Mouse (Mus musculus) c-Kit-positive CD71-negative TER-119-negative erythroid progenitor cells, embryonic 14.5 days (primary cell): ENCODE measurements around the gene Stxbp2.
"Not testable (repeated sequence)": the region's sequence is repeated elsewhere in the genome, so short reads cannot be mapped to it uniquely, and the experiment has no call there.

ENCODE experiments used
- DNase-seq: peaks from one replicate; pipeline ENCODE4 v3.0.0-alpha.2; 2013; ENCODE audit warnings: low read depth

Gene Stxbp2

DNA sequence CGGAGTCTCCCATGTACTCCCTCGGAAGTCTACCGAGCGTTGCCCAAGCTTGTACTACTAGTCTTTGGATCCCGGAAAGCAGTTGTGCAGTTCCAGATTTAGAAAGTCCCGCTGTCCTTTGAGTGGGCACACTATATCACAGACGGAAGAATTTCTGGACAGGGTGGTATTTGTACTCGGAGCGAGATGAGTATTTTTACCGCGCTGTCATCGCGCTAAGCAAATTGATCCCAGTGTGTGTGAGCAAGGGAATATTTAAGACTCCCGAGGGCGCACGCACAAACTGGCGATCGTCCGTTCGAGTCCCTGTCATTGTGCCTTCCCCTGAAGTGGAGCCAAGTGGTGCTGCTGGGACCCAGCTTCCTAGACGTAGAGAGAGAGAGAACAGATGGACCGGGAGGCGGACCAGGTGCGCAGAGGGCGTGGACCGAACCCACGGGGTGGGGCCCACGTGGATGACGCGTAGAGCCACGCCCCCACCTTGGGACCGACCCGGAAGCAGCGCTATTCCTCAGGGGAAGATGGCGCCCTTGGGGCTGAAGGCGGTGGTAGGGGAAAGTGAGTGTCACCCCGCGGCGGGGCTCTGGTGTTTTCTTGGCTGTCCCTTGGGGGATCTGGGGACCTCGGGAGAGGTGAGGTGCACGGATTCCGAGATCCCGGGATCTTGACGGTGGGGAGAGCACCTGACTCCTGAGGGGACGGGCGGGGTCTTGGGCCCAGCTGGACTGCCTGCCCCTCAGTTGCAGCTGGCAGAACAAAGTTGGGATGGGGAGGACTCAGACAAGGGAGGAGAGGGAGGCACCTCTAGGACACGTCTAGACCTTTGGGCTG, at the start of gene Stxbp2:
Gene Stxbp2, plus strand, starts transcription at position 309 of the 831 bp plus-strand sequence.
- DNase-seq: peak; percentile 68

DNA sequence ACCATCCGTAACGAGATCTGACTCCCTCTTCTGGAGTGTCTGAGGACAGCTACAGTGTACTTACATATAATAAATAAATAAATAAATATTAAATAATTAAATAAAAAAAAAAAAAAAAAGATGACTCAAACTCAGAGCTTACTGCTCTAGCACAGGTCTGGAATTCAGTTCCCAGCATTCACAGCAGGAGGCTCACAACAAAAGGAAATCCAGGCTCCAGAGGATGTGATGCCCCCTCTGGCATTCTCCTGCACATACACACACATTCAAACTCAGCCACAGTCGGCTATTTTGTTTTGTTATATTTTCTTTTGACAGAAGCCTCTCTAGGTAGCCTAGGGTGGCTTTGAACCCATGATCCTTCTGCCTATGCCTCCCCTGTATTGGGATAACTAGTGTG, 48.8 kb upstream of the Stxbp2 start:
- not testable (repeated sequence) for DNase-seq

DNA sequence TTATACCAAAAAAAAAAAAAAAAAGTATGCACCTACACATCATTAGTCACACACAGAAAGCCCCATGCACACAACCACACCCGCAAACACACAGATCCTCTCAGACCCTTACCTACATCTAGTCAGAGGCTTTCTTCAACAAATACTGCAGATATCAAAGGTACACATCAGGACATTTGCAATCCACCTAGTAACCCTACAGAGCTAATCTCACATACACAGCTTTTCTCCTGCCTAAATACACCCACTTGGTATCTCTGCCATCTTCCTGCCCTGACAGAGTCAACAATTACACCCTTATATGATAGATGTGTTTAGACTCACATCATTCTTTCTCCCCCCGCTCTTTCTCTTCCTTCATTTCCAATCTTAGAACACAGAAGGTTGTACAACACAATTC, 44.3 kb upstream of the Stxbp2 start:
- DNase-seq: no peak

DNA sequence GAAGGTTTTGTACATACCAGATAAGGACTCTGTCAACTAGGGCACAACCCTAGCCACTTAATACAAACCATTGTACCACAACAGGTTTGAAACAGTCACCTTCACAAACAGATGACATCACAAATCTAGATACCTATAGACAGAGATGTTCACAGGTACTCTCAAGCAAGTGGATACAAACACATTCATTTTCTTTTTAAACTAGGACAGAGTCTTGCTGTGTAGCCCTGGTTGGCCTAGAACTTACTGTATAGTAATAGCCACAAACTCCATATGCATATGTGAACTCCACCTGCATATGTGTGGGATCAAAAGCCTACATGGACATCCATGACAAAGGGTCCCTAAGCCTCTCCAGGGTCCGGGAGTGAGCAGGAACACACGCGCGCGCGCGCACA, 43.8 kb upstream of the Stxbp2 start, which contains the start of gene Camsap3:
Gene Camsap3, plus strand, starts transcription at position 301 of the 398 bp plus-strand sequence.
- no peak for DNase-seq

DNA sequence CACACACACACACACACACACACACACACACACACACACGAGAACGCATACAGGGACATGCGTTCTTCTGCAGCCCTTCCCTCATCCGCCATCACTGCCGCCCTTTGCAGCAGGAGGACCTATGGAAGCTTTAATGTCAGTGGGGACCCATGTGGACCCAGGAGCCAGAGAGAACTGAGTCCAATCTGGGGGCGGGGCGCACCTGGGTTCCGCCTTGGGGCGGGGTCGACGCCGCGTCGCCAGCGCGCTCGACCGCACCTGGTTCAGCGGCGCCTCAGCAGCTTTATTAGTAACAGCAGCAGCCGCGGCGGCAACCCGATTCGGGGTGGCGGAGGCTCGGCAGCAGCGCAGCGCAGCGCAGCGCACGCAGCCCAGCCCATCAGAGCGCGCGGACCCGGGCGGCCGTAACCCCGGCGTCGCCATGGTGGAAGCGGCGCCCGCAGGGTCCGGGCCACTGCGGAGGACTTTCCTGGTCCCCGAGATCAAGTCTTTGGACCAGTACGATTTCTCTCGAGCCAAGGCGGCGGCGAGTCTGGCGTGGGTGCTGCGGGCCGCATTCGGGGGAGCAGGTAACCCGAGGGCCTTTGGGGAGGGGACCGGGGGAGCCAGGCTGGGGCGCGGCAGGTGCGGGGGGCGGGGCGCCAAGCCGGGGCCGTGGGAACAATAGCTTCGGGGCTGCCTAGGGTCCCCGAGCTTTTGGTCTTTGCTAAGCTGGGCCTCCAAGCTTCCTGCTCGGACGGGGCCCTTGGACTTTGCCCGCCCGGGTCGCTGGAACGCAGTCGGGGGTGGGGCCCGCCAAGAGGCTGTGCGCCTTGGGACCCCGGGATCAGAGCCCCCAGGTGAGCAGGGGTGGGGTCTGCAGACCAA, 43.1 kb upstream of the Stxbp2 start:
- DNase-seq: peak; percentile 23

DNA sequence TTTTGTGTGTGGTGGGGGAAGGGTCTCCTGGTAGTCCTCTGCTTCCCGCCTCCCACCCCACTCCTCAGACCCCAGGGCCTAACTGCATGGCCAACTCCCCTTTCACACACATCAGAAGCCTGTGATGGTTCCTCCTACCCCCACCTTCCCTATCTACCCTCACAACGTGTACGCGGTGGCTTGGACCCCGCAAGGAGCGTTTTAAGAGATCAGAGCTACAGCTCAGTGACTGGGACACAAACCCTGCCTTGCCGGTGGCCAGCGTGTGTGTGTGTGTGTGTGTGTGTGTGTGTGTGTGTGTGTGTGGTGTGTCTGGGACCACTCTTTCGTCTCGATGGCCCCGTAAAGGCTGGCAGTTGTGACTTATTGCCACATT, 42.5 kb upstream of the Stxbp2 start:
- DNase-seq: no peak

DNA sequence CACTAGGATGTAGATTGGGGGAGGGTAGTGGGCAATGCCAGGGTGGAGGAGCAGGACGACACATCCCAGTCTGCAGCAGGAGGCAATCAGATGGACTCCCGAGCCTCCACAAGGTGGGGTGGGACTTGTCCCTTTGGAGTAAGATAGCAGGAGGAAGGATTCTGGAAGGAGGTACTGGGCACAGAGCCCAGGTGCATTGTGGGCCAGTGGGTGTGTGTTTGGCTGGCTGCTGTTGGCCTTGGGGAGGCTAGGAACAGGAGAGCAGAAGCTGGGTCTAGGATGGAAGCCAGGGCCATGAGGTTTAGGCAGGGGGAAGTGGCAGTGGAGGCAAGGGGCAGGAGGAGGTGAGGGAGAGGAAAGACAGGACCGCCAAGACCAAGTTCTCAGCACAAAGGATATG, 37.3 kb upstream of the Stxbp2 start:
- DNase-seq: no peak

DNA sequence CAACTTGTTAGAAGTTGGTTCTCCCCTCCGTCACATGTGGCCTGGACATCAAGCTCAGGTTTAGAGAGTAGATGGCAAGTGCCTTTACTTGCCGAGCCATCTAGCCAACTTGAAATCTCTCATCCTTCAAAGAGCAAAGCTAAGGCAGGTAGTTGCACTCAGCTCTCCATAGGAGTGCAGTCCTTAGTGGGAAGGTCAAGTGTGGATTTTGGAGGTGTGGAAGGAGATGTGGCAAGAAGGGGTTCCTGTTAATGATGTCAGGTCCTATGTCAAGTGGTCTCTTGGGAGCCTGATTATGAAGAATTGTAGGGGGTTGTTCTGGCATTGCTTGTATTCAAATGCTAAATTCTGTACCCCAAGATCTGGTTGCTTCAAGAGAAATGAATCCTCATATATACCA, 36.3 kb upstream of the Stxbp2 start:
- no peak for DNase-seq

DNA sequence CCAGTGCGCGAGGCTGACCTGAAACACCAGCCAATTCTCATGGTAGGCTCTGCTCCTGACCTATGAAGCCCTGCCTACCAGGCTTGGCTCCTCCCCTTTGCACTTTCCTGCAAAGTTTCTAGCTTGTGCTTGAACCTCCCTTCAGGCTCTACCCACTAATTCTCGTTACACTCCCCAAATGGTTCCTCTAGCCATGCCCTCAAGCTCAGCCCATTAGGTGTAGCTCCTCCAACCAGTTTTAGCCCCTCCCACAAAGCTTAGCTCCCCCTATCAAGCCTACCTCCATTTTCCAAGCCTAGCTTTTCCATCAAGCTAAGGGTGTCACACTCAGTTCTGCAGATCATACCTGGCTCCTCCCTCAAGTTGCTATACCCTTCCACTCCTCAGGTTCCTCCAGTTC, 32.7 kb upstream of the Stxbp2 start:
- no peak for DNase-seq

DNA sequence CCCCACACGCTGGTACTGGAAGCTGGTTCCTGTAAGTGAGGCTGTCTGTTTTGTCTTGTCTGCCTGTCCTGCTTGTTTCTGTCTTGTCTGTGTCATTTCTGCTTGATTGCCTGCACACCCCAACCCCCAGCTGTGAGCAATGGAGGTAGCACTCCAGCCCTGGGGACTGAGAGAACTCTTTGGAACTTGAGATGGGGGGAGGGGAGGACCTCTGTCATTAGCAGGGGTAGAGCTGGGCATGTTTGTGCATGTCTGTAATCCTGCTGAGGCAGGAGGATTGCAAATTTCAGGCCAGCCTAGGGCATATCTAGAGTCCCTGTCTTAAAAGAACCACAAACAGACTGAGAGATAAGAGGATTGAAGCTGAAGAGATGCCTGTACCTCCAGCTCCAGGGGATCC, 31.5 kb upstream of the Stxbp2 start:
- DNase-seq: no peak

DNA sequence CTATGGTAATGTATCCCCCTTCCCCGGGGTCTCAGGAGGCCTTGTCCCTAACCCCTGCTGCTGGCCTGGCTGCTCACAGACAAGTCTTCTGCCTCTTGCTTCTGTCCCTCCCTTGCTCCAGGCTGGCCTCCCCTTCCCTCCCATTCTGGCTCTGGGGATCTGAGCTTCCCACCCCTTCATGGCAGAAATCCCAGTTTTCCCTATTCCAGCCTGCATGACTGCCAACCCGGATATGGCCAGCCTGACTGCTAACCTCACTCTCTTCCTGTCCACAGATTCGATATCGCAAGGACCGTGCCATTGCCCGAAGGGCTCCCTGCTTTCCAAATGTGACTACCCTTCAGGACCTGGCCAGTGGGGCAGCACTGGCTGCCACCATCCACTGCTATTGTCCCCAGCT, 30.4 kb upstream of the Stxbp2 start:
- no peak for DNase-seq

DNA sequence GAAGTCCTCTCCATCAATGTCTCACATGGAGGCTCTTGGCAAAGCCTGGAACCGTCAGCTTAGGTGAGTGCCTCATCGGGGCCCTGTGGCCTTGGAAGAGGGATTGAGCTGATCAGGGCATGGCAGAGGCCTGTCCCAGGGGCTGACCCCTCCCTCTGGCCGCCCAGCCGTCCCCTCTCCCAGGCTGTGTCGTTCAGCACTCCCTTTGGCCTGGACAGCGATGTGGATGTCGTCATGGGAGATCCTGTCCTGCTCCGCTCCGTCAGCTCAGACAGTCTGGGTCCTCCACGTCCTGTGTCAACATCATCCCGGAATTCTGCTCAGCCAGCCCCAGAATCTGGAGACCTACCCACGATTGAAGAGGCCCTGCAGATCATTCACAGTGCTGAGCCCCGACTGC, 27.3 kb upstream of the Stxbp2 start:
- no peak for DNase-seq

DNA sequence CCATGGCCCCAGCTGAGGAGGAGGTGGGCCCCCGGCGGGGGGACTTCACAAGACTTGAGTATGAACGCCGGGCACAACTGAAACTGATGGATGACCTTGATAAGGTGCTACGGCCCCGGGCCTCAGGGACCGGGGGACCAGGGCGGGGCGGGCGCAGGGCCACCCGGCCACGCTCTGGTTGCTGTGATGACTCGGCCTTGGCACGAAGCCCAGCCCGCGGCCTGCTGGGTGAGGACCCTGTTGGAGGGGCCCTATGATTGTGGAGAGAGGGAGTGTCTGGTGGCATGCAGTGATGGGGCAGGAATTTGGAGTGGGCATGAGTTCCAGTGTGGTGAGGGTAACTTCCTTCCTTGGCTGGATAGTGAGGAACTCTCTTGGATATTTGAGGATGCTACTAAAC, 24.2 kb upstream of the Stxbp2 start:
- DNase-seq: no peak

DNA sequence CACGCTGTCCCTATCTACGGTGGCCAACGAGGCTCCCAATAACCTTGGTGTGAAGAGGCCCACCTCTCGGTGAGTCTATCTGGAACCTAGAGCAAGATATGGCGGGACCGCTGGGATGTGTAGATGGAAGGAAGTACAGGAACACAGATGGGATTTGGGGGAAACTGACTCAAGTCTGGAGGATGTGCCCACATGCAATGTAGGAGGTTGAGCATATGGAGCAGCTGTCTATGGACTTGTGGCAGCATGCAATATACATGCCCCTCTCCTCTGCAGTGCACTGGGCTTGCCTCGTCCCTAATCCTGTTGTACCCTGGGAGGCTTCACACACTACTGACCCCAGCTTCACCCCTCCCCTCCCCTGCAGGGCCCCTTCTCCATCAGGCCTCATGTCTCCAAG, 22.9 kb upstream of the Stxbp2 start:
- no peak for DNase-seq

DNA sequence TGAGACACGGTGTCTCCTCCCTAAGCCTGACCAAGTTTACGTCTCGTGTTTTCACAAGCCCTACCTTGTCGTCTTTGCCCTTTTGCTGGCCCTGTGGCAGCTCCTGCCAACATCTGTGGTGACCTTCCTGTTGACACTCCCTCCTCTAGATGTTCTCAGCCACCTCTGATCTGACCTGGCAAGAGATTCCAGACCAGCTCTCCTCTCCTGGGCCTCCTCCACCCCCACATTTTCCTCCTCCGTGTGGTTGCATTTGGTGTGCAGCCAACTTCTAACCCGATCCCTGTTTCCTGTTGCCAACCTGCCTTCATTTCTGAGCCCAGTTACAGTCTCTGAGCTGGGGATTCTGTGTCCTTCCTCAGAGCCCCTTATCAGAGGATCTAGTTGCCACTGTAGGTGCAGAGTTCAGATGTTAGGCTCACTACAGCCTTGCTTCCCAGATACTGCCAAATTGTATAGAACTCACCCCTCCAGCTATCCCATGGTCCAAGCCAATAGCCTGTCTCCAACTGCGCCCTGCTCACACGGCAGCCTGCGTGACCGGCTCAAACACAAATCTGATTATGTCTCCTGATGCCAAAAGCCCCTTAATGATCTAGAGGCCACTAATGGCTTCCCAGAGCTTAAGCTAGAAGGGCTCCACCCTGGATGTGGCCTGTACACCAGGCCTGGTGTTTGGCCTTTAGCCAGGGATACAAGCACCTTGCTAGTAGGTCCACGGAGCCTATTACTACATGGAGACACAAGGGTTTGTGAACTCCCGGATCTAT, 21.5 kb upstream of the Stxbp2 start:
- no peak for DNase-seq

DNA sequence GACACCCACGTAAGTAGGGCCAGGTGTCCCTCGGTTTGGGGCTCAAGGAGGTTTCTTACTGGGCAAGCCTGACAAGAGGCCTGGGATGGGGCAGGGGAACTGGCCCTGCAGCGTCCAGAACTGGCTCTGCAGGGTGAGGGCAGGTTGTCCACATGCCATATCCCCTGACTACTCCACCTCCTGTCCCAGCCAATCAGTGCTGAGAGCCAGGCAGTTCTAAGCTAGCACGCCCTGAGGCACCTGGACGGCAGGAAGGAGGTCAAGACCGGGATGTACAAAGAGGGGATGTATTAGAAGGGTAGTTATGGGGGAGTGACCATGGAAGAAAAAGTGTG, 21.0 kb upstream of the Stxbp2 start:
- DNase-seq: no peak

DNA sequence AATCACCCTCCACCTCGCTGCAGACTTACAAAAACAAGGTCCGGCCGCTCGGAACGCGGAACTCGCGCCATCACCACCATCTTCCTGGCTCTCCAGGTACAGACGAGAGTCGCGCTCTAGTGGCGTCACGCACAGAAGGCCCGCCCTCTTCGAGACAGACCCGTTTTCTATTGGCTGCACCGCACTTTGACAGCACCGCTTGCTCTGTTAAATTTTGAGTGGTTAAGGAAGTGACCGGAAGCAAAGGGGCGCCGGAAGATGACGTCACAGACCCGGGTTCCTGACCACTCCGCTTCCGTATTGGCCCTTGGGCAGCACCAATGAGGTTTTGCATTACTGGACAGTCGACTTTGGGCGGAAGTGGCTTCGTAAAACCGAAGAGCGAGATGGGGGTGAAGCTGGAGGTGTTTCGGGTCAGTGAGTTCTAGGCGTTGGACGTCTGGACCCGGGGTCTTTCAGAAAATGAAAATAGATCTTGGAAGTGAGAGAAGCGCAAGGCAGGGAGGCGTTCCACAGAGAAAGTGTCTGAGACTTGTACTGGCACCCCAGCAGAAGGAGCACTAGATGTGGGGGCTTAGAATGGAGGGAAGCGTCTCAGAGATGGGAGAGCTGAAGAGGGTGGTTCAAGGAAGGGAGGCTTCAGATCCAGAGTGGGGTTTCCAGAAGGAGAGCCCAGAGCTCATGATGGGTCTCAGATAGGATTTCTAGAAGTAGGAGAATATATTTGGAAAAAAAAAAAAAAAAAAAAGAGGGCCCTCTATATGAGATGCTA, 9.4 kb upstream of the Stxbp2 start, which contains the start of the genes Xab2 and Pet100:
Gene Xab2, minus strand, starts transcription at position 118 of the 772 bp plus-strand sequence.
Gene Pet100, plus strand, starts transcription at position 350 of the 772 bp plus-strand sequence.
- peak; percentile 100 for DNase-seq

DNA sequence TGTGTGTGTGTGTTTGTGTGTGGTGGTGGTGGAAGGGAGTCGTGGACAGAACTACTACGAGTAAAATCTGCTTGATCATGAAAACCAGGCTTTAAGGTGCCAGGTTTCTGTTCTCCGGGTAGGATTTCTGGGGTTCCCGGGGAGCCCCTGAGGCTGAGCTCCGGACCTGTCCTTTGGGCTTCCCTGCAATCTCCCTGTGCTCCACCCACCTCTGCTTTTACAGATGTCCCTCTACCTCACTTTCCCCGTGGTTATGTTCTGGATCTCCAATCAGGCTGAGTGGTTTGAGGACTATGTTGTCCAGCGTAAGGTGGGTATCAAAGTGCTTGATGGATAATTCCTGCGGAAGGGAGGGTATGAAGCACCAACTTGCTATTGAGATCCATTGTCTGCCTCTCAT, 8.6 kb upstream of the Stxbp2 start:
- DNase-seq: no peak

DNA sequence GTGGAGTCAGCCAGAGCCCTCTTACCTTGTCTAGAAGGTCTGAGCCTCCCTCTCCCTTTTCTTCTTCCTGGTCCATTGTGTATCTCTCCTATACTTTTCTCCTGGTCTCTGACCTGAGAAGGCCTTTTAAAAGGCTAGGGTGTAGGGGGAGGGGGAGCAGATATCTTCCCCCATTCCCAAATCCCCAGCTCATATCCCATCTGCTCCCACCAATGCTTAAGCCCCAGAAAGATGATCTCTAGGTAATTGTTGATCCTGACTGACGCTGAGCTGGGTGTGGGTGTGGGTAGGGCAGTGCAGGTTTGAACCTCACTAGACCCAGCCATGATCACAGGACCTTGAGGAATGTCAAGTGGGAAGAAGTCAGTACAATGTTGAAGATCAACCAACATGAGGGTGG, 5.3 kb upstream of the Stxbp2 start, which contains the start of gene Pcp2:
Gene Pcp2, minus strand, starts transcription at position 101 of the 400 bp plus-strand sequence.
- no peak for DNase-seq

DNA sequence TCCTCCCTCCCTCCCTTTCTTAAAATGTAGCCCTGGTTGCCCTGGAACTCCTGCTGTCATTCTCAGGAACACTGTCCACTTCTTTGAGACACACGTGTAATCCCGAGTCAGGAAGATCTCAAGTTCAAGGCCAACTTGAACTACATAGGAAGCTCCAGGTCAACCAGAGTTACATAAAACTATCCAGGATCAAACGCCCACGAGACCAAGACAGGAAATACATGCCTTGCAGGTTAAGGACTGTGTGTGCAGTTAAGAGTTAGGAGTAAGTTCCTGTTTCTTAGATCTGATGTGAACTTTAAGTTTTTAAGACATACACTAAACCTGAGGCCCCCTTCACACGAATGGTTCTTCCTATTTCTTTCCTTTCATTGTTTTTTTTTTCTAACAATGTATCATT, 3.8 kb upstream of the Stxbp2 start:
- DNase-seq: no peak

DNA sequence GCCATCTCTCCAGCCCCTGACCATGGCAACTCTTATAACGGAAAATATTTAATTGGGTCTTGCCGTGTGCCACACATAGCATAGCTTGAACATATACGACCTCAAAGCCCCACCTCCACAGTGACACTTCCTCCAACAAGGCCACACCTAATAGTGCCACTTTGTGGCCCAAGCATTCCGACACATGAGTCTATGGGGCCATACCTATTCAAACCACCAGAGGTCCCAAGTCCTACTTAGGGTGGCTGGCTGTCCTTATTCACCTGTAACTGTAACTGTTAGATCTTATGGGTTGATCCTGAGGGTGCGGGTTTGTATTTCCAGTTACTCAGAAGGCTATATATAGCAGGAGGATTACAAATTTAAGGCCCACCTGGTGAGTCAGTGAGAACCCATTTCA, 2.7 kb upstream of the Stxbp2 start:
- no peak for DNase-seq

DNA sequence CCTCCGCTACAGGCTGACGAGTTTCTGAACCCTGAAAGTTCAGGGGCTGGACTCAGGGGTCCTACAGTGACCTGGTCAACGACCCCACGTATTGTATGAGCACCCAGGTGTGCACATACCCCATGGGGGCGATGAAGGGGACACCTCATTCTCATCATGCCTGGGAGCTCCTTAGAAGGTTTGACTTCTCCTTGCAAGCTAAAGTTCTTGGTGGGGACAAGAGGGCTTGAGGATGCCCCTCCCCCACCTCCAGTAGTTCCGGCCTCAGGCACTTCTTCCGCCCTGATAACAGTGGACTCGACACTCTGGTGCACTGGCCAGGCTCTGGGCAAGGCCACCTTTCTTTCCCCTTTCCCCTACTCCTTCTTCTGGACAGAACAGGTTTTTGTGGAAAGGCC, 722 bp downstream of the Stxbp2 start:
- DNase-seq: no peak
